Mouse (Mus musculus): Measurements from ENCODE around the gene Birc3.
"Not testable (repeated sequence)": the region's sequence is repeated elsewhere in the genome, so short reads cannot be mapped to it uniquely, and the experiment has no call there.

Gene Birc3

GRCm38 (mm10) chr9:7872775-7873439 is at the start of gene Birc3:
Gene Birc3, minus strand, starts transcription at chr9:7873186.
- DNase-seq (ENCODE audit: low read depth, low spot score) = no peak

DNA sequence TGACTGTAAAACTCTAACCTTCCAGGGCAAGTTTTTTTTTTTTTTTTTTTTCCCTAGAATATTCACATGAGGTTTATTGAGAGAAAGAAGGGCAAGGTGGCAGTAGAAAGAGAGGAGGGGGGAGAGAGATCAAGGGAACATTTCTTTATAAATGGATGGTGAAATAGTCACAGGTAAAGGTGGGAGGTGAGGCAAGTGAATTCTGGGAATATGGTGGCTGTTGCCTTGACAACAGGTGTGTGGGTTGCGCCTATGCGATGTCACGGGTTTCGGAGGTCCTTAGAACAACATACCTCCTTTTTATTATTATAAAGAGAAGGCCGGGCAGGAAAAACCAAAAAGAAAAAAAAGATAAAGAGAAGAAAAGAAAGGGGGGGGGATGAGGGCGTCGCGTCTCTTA is 41.9 kb upstream of the Birc3 start:
- no peak for DNase-seq (ENCODE audit: low read depth, low spot score)

- peak; percentile 33 for DNase-seq (ENCODE audit: low read depth, low spot score)
These were observed 41.5 kb upstream of the Birc3 start for GRCm38 (mm10) chr9:7914487-7914886.

DNA sequence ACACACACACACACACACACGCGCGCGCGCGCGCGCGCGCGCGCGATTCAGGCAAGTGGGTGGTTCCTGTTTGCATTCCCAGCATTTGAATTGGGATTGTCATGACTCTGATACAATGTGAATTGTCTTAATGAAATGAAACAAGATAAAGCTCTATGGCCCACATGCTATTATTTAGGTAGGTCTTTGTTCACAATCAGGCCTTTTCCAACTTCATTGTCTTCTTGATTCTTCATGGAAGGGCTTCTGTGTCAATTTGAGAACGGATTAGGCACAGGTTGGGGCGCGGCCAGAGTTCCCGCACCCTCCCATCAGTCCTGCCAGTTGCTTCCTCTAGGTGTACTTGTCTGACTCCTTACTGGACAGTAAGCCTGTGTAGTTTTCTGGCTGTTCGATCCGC is 41.0 kb upstream of the Birc3 start:
- no peak for DNase-seq (ENCODE audit: low read depth, low spot score)

GRCm38 (mm10) chr9:7907351-7907985 is 34.5 kb upstream of the Birc3 start:
- no peak for DNase-seq (ENCODE audit: low read depth, low spot score)

- DNase-seq (ENCODE audit: low read depth, low spot score) = no peak
These were observed 33.6 kb upstream of the Birc3 start for GRCm38 (mm10) chr9:7906564-7906963.

DNA sequence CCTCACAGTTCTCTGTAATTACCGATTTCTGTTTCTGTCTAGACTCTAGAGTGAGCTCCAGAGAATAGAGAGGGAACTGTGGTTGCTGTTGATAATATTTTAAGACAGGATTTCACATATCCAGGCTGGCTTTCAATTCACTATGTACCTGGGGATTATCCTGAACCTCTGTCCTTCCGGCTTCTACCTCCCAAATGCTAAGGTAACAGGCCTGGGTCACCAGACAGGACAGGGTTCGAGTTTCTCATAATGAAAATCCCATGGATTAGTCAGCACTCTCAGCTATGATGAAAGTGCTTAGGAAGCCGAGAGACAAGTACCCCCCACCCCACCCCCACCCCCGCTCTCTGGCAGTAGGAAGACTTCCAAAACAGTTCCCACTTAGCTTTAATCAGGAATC is 30.8 kb upstream of the Birc3 start:
- DNase-seq (ENCODE audit: low read depth, low spot score) = no peak

- DNase-seq (ENCODE audit: low read depth, low spot score) = no peak
These were observed 30.3 kb upstream of the Birc3 start for GRCm38 (mm10) chr9:7903262-7903661.

GRCm38 (mm10) chr9:7902311-7902710 is 29.3 kb upstream of the Birc3 start:
- DNase-seq (ENCODE audit: low read depth, low spot score) = no peak

GRCm38 (mm10) chr9:7900965-7901364 is 28.0 kb upstream of the Birc3 start:
- no peak for DNase-seq (ENCODE audit: low read depth, low spot score)

DNA sequence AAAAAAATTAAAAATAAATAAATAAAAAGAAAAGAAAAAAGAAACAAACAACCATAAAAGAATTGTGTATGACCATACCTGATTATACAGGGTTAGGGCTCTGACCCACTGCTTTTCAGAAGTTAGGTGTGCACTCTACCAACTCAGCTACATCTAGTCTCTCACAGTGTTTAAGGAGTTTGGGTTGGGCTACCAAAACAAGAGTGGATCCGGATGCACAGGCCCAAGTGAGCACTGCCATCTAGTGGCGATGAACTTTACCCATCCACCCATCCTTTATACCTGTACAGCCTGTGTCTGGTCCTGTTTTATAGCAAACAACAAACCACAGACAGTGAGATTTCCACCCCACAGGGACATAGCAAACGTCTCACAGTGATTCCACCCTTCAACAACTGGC is 24.5 kb upstream of the Birc3 start:
- no peak for DNase-seq (ENCODE audit: low read depth, low spot score)

DNA sequence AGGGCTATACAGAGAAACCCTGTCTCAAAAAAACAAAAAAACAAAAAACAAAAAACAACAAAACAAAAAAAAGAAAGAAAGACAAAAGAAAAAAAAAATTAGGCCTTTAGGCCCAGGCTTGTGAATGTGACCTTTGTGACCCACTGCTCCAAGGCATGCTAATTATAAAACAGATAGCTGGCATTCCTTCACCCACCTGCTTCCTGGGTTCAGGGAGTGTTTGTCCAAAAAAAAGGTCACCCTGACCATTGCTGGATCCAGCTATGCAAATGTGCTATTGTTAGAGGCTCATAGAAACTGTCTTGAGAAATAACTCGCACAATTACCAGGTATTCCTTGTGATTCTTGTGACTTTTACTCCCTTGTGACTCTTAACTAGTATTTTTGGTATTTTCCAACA is 18.8 kb upstream of the Birc3 start:
- not testable (repeated sequence) for DNase-seq (ENCODE audit: low read depth, low spot score)

GRCm38 (mm10) chr9:7891177-7891576 is 18.2 kb upstream of the Birc3 start:
- DNase-seq (ENCODE audit: low read depth, low spot score) = no peak

GRCm38 (mm10) chr9:7884346-7884745 is 11.4 kb upstream of the Birc3 start:
- no peak for DNase-seq (ENCODE audit: low read depth, low spot score)

- no peak for DNase-seq (ENCODE audit: low read depth, low spot score)
These were observed 9.4 kb upstream of the Birc3 start for GRCm38 (mm10) chr9:7882304-7882865.

GRCm38 (mm10) chr9:7873511-7874211 is 675 bp upstream of the Birc3 start:
- DNase-seq (ENCODE audit: low read depth, low spot score) = no peak

DNA sequence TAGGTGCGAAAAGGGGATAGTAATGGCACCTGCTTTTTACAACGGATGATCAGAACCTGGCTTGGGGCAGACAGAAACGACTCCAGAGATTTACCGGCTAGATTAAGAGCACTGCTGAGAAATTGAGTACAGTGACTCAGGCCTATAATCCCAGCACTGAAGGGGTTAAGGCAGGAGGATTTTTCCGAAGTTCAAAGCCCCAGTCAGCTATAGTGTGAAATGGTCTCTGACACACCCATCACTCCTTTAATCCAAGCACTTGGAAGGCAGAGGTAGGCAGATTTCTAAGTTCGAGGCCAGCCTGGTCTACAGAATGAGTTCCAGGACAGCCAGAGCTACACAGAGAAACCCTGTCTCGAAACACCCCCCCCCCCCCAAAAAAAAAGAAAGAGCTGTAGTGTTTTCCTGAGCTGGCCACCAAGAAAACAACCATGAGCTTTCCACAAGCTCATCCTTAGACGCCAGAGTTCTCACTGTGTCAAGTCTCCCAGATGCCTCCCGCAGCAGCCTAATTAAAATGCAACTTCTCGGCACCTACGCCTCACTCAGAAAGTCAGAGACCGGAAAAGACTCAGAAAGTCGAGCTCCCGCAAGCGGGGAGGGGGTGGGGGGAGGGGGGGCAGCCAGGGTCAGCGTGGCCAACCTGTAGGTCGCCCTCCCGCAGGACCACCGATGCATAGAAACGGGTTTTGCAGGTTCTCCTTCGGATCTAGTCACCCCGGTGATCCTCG is 777 bp downstream of the Birc3 start:
- DNase-seq (ENCODE audit: low read depth, low spot score) = no peak

- no peak for DNase-seq (ENCODE audit: low read depth, low spot score)
These were observed 1.5 kb downstream of the Birc3 start for GRCm38 (mm10) chr9:7871316-7872043.

GRCm38 (mm10) chr9:7870556-7871315 is 2.2 kb downstream of the Birc3 start:
- DNase-seq (ENCODE audit: low read depth, low spot score) = no peak

DNA sequence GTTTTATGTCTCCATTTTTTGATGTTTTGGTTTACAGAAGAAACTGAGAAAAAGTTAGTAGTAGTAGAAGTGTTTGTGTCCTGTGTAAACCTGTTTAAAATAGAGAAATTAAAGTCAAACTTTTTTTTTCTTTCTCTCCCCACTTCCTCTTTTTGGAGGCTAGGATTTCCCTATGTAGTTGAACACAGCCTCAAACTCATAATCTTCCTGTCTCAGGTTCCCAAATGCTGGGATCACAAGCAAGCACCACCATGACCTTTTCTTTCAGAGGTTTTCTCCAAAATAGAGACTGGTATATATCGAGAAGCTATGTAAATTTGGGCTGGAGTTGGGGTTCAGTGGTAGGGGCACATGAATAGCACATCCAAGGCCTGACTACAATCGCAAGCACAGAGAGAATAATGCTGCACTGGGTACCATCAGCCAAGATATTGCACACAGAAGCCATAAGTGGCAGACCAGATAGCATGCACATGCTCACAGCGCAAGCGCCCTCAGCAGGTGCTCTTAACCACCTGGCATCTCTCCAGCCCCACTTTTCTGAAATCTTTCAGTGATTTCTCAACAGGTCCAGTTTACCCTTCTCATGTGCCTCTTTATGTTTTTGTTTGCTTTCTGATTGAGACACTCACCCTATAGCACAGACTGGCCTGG is 4.0 kb downstream of the Birc3 start:
- DNase-seq (ENCODE audit: low read depth, low spot score) = no peak
